Comparison of ENCODE assay signal across 8 mouse cellular contexts in genomic region chr4:42949676-42950051, GRCm38 (mm10). TPM values are rescaled to one million over a fixed set of nuclear protein-coding genes. Genes with fewer than 3 reads are reported as not detected.
DNase-seq lines count a peak whose midpoint lies in the region; ATAC-seq lines count a peak whose summit lies in the region.

Dnajb5 (plus strand) TSS chr4:42949814.

- peak; percentile 98 to 99 for DNase-seq in adrenal gland, adult (ENCODE audit: inconsistent age in 2 of 2, low spot score in 1 of 2)
- peak; percentile 97 for DNase-seq in embryo, embryonic 10.5 days (ENCODE audit: low spot score)
- peak; percentile 96 for DNase-seq in gastrocnemius, postnatal 14 days
- DNase-seq in left cerebral cortex, postnatal 10 days (ENCODE audit: extremely low spot score in 1 of 2, low spot score in 2 of 2), result peak; percentile 97 to 99
- DNase-seq in right cerebral cortex, postnatal 25 days, result peak; percentile 99
- DNase-seq in urinary bladder, postnatal 4 days (ENCODE audit: low spot score in 2 of 2), result peak; percentile 95 to 96

- intact Hi-C loops in gastrocnemius, postnatal 14 days (cut with DNase I; ENCODE audit: low total_unique reads), result loop anchor here (5.0 kb wide), 1 partner anchor 72 kb away; no protein-coding TSS in a partner anchor
- intact Hi-C loops in left cerebral cortex, postnatal 10 days (cut with DNase I), result loop anchor here (5.0 kb wide), 1 partner anchor 72 kb away; no protein-coding TSS in a partner anchor

- ATAC-seq in inflammation-experienced regulatory T-cells, adult 6 months, result peak; percentile 95
- peak; percentile 97 for ATAC-seq in megakaryocyte-erythroid progenitor cell, adult 5-6 weeks (replicated peaks; ENCODE audit: low FRiP score, low TSS enrichment, poor library complexity, severe bottlenecking)

RNA-seq across cellular contexts. Expression of gene Dnajb5, which starts in this region (rescaled TPM):
- total RNA-seq in gastrocnemius, postnatal 14 days (2021), result 100 to 1,000 TPM; 118 to 161 TPM
- polyA plus RNA-seq in inflammation-experienced regulatory T-cells, adult 6 months (2017; shearing (Covaris generic)), result 1 to 10 TPM; 2.1 to 5.3 (median 2.3) TPM
- 100 to 1,000 TPM; 179 to 193 TPM for total RNA-seq in left cerebral cortex, postnatal 10 days (2021)
- 0.87 and 2.2 TPM in 2 replicates for total RNA-seq in megakaryocyte-erythroid progenitor cell, adult 5-6 weeks (2014; fragmentation: Nextera tagmentation)
- total RNA-seq in megakaryocyte-erythroid progenitor cell, adult 5-6 weeks (2017), result 0.09 TPM in 1 of 2 replicates, not detected in the other

Comparison
In these comparisons a context has a peak if more than half of its experiments do, and no peak if none do; other contexts are left out.
1. Peak in every context shown above with its lines: DNase-seq and ATAC-seq.
2. RNA of gene Dnajb5 (total RNA-seq): 179 to 193 TPM in left cerebral cortex, postnatal 10 days and 118 to 161 TPM in gastrocnemius, postnatal 14 days; 0.09 to 2.2 TPM in megakaryocyte-erythroid progenitor cell, adult 5-6 weeks; every median in the first group is over 10 times any median in the second.